Mouse (Mus musculus): ENCODE measurements around the gene Hist2h4.

DNA sequence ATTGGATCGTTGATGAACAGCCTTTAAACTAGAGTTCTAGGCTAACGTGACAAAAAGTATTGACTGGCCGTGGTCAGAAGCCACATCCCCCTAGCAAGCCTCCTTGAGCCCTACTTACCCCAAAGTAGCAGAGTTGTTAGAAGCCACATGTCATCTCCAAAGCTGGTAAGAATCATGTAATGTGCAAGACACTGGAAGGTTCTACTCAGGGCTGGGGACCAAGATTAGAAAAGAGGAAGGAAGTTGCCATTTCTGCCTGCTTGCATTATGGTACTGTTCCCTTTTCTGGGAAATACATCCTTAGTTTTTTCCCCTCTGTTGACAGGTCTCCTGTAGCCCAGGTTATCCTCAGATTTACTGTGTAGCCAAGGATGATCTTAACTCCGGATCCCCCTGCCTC, 30.7 kb upstream of the Hist2h4 start, which contains the start of gene Fcgr1:
- no peak for TF ChIP-seq POLR2A (IDR thresholded peaks at IDR 0.05; ENCODE audit: borderline replicate concordance, low read depth, low read length)
- no peak for TF ChIP-seq CTCF (IDR thresholded peaks at IDR 0.05; ENCODE audit: low read depth, low read length)
